Mouse (Mus musculus): ENCODE data around the gene Smarca1. TPM values are rescaled to one million over a fixed set of nuclear protein-coding genes. Genes with fewer than 3 reads are reported as not detected.

Gene Smarca1
- not detected for polyA plus RNA-seq (2017; shearing (Covaris generic))

DNA sequence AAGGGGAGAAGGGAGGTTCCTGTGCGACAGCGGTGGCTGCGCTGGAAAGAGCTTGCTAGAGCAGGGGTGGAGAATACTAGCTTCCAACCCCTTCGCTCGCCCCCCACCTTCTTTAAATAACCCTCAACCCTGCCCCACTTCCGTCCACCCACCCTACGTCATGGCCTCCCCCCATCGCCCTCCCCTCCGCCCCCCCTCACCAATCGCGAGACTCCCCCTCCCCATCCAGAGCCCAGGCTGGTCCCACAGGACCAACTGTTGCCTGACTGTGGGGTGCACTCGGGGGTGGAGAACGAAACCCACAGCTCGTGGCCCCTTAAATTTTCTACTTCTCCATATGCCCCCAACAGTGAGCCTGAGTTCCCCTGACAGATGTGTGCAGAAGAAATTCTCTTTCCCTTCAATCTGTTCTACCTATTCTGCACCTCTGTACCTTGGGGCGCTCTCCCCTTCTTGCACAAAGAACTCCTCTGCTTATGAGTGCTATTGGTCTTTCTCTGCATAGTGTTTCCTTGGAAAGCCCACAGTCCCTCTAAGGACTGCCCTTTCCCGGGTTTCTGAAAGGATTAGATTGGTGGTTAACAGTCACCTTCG lies at the start of gene Smarca1:
Gene Smarca1, minus strand, starts transcription at position 544 of the 594 bp plus-strand sequence.

DNA sequence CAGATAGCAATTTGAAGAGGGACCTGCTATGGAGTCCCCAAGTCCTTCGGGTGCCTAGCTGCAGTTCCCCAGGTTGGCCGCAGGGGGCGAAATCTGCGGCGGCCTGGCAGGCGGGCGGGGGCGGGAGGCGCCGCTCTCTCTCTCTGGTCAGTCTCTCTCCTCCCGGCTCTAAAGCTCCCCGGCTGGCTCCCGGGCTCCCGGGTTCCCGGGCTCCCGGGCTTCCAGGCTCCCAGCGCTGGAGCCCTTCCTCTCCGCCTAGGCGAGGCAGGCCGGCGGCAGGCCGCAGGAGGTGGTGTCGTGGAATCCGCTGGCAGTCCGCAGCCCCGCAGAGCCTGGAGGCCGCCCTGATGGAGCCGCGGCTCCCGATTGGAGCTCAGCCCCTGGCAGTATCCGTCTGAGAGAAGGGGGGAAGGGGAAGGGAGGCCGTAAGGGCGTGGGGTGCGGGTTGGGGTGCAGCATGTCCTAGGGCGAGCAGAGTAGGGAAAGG lies 19.6 kb upstream of the Smarca1 start, which contains the start of gene Ocrl:
Gene Ocrl, plus strand, starts transcription at position 82 of the 487 bp plus-strand sequence.

Other genes with a start within 250 kb of the Smarca1 start
- 6.7 TPM for gene Ocrl, start 19.4 kb upstream of the Smarca1 start, polyA plus RNA-seq (2017; shearing (Covaris generic))
- not detected for gene Apln, start 141.9 kb upstream of the Smarca1 start, polyA plus RNA-seq (2017; shearing (Covaris generic))
- 0.62 TPM for gene Xpnpep2, start 215.8 kb upstream of the Smarca1 start, polyA plus RNA-seq (2017; shearing (Covaris generic))

All from effector memory CD4-positive, alpha-beta T cell, adult 7 months (primary cell).